Mouse (Mus musculus) megakaryocyte, embryonic 14.5 days (primary cell): ENCODE data around the gene Emilin2.

ENCODE experiments used
- FLI1 ChIP-seq: IDR thresholded peaks from 2 replicates; pipeline ENCODE4 v1.6.1; 2012; ENCODE audit warnings: low read length, inconsistent platforms, mixed read lengths
- GATA1 ChIP-seq: IDR thresholded peaks from 3 replicates; pipeline ENCODE4 v1.6.1; 2012; ENCODE audit warnings: mixed read lengths, low read length, inconsistent platforms, borderline replicate concordance

DNA sequence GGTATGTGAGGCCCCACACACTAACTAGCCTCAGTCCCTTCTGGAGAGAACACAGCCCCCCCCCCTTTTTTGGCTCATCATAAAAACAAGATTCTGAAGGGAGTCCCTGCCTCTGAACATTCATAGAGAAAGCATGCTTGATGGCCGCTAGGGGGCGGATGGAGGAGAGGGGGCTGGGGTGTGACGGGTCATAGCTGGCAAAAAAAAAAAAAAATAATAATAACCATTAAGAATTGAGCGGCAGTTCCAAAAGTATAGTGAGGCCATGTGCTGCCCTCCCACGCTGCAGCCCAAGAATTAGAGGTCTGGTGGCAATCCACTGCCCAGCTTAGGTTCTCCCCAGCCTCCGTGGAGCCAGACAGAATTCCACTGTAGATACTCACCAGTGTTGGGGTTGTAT lies 57.0 kb downstream of the Emilin2 start:
- TF ChIP-seq GATA1 (no peak), FLI1 (no peak)
